Mouse (Mus musculus) erythroblast, embryonic 14.5 days (primary cell): ENCODE measurements around the gene Gm2115. TPM values are rescaled to one million over a fixed set of nuclear protein-coding genes. Genes with fewer than 3 reads are reported as not detected.

ENCODE experiments used
- H3K27me3 ChIP-seq: 2 replicates; pipeline ENCODE4 v1.6.1; 2012; ENCODE audit warnings: inconsistent platforms; ENCODE audit not compliant: control insufficient read depth
- H3K36me3 ChIP-seq: 2 replicates; pipeline ENCODE4 v1.6.1; 2012; ENCODE audit warnings: mild to moderate bottlenecking, inconsistent platforms; ENCODE audit not compliant: control insufficient read depth
- H3K4me1 ChIP-seq: 2 replicates; pipeline ENCODE4 v1.6.1; 2012; ENCODE audit warnings: inconsistent platforms; ENCODE audit not compliant: control insufficient read depth
- H3K4me3 ChIP-seq: replicated peaks from 2 replicates; pipeline ENCODE3; 2012; ENCODE audit warnings: moderate library complexity, mild to moderate bottlenecking, inconsistent platforms
- H3K9me3 ChIP-seq: 2 replicates; pipeline ENCODE4 v1.6.1; 2012; ENCODE audit warnings: low read length, inconsistent platforms, mixed read lengths; ENCODE audit not compliant: control insufficient read depth
- GATA1 ChIP-seq: IDR thresholded peaks from 2 replicates; pipeline ENCODE4 v1.6.1; 2012; ENCODE audit warnings: low read length, inconsistent platforms, mixed read lengths
- TAL1 ChIP-seq: IDR thresholded peaks from 3 replicates; pipeline ENCODE4 v1.6.1; 2012; ENCODE audit warnings: low read length, inconsistent platforms, mixed read lengths
- polyA plus RNA-seq: library from polyadenylated mRNA; stranded (reverse); fragments of >175 nt; gene quantifications from 2 replicates; pipeline ENCODE4 v1.2.3, GENCODE M21; 2012

Gm2115 gene
- polyA plus RNA-seq: not detected in 2 replicates

GRCm38 (mm10) chr7:84528796-84529533 lies at the start of gene Gm2115:
Gene Gm2115, plus strand, starts transcription at chr7:84528954.
- no peak for TF ChIP-seq TAL1
- no peak for TF ChIP-seq GATA1
- H3K4me3 ChIP-seq: no peak within 1 kb of the TSS
- H3K36me3 ChIP-seq: no peaks in the 10 kb centered on the region
- no peaks in the 10 kb centered on the region for H3K9me3 ChIP-seq
- H3K27me3 ChIP-seq: peaks cover 28% of the 10 kb centered on the region
- no peaks in the 10 kb centered on the region for H3K4me1 ChIP-seq

GRCm38 (mm10) chr7:84483447-84484407 lies 45.0 kb upstream of the Gm2115 start:
- TF ChIP-seq GATA1 (no peak), TAL1 (no peak)
- Histone ChIP-seq H3K27me3 (no peaks in the 10 kb centered on the region), H3K9me3 (no peaks in the 10 kb centered on the region), H3K4me3 (no peak overlapping the region), H3K36me3 (no peaks in the 10 kb centered on the region), H3K4me1 (no peaks in the 10 kb centered on the region)

DNA sequence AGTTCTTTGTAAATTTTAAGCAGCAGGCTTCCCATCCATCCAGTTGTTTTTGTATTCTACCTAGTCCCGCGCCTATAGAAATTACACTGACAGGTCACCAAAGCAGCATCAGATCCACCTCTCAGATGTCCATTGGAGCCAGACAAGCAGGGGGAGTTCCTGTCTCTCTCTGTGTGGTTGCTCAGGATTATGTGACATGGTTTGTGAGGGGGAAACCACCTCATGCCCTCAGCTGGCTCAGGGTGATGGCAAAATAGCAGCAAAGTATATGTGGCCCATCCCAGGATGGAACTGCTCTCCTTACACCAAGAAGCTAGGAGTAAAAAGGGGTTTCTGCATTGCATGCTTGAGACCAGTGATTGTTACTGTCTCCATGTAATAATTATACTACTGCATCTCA lies 42.3 kb upstream of the Gm2115 start:
- Histone ChIP-seq H3K9me3 (no peaks in the 10 kb centered on the region), H3K4me1 (no peaks in the 10 kb centered on the region), H3K4me3 (no peak overlapping the region), H3K27me3 (no peaks in the 10 kb centered on the region), H3K36me3 (no peaks in the 10 kb centered on the region)
- TF ChIP-seq GATA1: no peak
- TF ChIP-seq TAL1: no peak

- H3K4me1 ChIP-seq: no peaks in the 10 kb centered on the region
- no peak overlapping the region for H3K4me3 ChIP-seq
- H3K9me3 ChIP-seq: no peaks in the 10 kb centered on the region
- no peak for TF ChIP-seq GATA1
- TF ChIP-seq TAL1: no peak
- no peaks in the 10 kb centered on the region for H3K27me3 ChIP-seq
- H3K36me3 ChIP-seq: no peaks in the 10 kb centered on the region
Measured at GRCm38 (mm10) chr7:84503163-84503562, 25.6 kb upstream of the Gm2115 start.

DNA sequence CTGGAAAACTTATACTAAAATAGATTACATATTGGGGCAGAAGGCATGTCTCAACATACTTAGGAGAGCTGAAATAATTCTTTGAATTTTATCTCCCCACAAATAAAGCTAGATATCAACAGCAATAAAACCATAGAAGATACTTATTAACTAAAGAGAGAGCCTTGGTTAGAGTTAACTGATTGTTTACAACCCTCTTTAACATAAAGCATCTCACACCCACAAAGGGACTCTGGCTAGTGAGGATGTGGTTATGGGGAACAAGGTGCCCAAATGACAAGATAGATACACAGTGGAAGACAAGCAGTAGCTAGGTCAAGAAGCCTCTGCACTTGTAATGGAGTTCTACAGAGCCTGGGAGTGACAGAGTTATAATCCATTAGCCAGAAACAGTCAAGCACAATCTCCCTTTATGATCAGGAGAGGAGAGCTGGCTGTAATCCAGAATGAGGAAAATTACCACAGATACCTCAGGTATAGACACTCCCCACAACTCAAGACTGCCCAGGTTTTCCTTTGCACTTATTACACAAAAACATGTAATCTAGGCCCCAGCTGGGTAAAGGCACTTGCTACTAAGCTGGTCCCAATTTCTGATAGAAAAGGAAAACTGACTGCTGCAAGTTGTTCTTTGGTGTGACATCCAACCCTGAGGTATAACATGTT lies 10.1 kb upstream of the Gm2115 start:
- H3K9me3 ChIP-seq: no peaks in the 10 kb centered on the region
- TF ChIP-seq TAL1 (no peak), GATA1 (no peak)
- H3K4me1 ChIP-seq: no peaks in the 10 kb centered on the region
- H3K27me3 ChIP-seq: no peaks in the 10 kb centered on the region
- no peaks in the 10 kb centered on the region for H3K36me3 ChIP-seq
- no peak overlapping the region for H3K4me3 ChIP-seq

- Histone ChIP-seq H3K27me3 (no peaks in the 10 kb centered on the region), H3K4me3 (no peak overlapping the region), H3K4me1 (no peaks in the 10 kb centered on the region), H3K9me3 (no peaks in the 10 kb centered on the region), H3K36me3 (no peaks in the 10 kb centered on the region)
- TF ChIP-seq GATA1: no peak
- no peak for TF ChIP-seq TAL1
Measured at GRCm38 (mm10) chr7:84521329-84521728, 7.4 kb upstream of the Gm2115 start.

DNA sequence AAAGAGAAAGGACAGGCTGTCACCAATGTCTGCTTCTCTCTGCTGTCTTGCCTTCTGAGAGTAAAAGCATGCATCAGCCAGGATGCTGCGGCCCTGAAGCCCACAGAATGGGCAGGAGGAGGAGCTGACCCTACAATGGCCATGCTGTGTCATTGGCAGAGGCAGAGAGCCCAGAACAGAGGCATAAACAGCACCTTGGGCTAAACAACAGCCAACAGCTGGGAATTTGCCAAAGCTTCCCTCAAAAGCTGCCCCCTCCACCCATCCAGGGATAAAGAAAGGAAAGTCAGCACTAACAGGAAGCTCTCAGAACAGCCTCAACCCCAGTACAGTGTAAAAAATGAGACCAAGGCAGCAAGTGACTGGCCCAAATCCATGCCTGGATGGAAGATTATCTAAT lies 6.3 kb upstream of the Gm2115 start:
- no peaks in the 10 kb centered on the region for H3K36me3 ChIP-seq
- no peaks in the 10 kb centered on the region for H3K27me3 ChIP-seq
- TF ChIP-seq TAL1 (no peak), GATA1 (no peak)
- no peaks in the 10 kb centered on the region for H3K9me3 ChIP-seq
- H3K4me1 ChIP-seq: no peaks in the 10 kb centered on the region
- H3K4me3 ChIP-seq: no peak overlapping the region

DNA sequence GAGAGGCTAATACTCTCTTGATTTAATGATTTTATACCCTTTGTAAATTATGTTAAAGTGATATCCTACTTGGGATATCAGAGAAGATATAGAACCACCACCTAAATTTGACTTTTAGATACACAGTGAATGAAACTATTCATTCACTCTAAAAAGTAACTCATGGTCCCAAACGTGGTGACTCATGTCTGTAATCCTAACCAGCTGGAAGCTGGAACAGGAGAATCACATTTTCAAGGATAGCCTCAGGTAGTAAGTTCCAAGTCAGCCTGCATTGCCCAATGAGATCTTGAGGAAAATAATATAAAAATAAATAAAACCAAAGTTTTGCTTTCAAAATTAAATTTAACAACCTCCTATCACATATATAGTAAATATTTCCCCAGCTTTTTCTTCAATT lies 2.6 kb upstream of the Gm2115 start:
- Histone ChIP-seq H3K9me3 (no peaks in the 10 kb centered on the region), H3K4me1 (no peaks in the 10 kb centered on the region), H3K27me3 (peaks cover 28% of the 10 kb centered on the region), H3K36me3 (no peaks in the 10 kb centered on the region), H3K4me3 (no peak overlapping the region)
- TF ChIP-seq GATA1 (no peak), TAL1 (no peak)

- Histone ChIP-seq H3K4me3 (no peak overlapping the region), H3K27me3 (peaks cover 27% of the 10 kb centered on the region), H3K4me1 (no peaks in the 10 kb centered on the region), H3K9me3 (no peaks in the 10 kb centered on the region), H3K36me3 (no peaks in the 10 kb centered on the region)
- TF ChIP-seq GATA1 (no peak), TAL1 (no peak)
Measured at GRCm38 (mm10) chr7:84532795-84533194, 4.0 kb downstream of the Gm2115 start.
